Mouse (Mus musculus): ENCODE measurements around the gene Klhl25. TPM values are rescaled to one million over a fixed set of nuclear protein-coding genes. Genes with fewer than 3 reads are reported as not detected.
"Not testable (repeated sequence)": the region's sequence is repeated elsewhere in the genome, so short reads cannot be mapped to it uniquely, and the experiment has no call there.

Klhl25 gene
- total RNA-seq, 2 experiments from 2014 or later, result 7.1 to 10.7 TPM

DNA sequence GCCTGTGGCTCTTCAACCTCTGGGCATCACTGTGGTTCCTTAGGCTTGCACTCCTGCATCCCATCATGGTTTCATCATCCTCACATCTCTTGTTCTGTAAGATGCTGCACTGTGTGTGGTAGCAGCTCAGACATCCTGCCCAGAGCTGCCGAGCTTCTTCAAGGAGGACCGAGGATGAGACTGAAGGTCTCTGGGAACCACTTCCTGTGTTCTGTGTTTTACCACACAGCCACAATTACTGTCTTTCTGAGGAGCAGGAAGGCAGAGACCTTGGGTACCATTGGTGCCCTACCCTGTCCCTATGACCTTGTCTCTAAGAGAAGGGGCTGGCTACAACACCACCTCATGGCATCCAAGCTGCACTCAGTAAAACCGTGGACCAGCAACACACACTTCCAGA lies 67.4 kb downstream of the Klhl25 start:
- DNase-seq; intact Hi-C loops (cut with DNase I): not testable (repeated sequence)

DNA sequence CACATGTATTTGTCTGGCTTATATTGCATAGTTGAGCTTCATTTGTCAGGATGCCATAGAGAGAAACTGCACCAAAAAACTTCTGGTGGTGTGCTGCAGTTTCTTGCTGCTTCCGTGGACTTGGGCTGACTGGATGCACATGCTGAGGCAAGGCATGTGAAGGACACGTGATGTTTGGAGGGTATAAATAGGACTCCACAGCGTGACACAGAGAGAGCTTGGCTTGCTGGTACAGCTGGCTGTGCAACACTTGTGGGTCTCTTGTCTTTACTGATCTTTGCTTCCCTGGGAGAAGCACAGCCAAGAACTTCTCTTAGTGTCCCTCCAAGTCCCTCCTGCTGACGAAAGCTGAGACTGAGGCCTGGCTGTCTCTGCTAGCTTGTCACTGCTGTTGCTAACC lies 69.6 kb downstream of the Klhl25 start:
- DNase-seq, result no peak
- intact Hi-C loops (cut with DNase I), result no loop called here

DNA sequence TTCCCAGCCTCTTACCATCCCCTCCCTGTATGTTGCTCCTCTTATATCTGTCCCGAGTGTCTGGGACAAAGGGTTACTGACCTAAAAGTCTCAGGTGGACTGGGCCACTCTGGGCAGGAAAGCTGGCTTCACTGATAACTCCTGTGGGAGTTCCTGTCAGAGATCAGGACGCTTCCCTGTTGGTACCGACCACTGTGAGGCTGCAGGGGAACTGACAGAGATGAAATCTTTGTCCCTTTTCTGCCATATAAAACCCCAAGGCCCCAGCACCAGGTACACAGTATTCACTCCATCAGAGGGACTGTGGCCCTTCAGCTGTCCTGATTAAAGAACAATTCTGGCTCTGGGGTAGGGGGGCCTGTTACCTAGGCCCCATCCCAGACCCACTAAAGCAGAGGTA lies 71.6 kb downstream of the Klhl25 start:
- DNase-seq; intact Hi-C loops (cut with DNase I): not testable (repeated sequence)

Data from heart, postnatal 10 days (tissue).